Mouse (Mus musculus) layer of hippocampus, adult 9-11 months (tissue): ENCODE data around the gene Osbpl6.

Experiments
- DNase-seq: peaks from one replicate; pipeline ENCODE4 v3.0.0; 2022

Osbpl6 gene

DNA sequence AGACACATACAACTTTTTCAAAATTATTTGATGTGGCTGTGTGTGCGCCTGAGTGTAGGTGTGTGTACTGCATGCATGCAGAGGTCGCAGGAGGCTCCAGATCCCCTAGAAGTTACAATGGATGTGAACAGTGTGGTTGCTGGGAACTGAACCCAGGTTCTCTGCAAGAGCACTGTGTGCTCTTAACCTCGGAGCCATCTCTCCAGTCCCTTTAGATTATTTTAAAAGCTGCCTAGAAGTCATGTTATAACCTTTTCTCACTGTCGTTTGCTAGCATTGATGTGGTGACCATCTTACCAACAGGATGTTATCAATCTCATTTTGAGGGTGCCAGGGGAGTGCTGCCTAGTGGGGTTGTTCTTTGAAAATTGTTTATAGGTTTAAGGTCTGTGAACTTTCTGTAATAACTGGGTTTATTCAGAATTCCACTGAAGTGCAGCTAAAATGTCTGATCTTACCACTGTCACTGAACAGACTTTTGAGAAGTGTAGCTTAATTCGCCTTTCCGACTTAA lies 15.2 kb downstream of the Osbpl6 start:
- DNase-seq = no peak

DNA sequence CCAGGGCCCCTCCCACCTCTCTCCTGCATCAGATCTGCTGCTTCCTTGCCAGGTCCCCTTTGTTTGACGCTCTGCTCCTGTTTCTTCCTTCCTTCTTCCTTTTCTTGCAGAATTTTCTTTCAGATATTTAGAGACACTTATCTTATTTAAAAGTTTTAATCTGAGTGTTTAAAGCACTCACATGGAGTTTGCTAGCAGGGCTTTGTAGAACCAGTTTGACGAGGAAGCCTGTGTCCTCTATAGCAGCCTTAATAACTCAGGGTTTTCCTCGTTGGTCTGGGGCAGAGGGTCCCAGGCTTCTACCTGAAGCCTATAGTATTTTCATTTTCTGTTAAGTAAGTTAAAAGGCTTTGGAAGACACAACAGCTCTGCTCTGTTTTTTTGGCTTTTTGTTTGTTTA lies 20.5 kb downstream of the Osbpl6 start:
- no peak for DNase-seq

DNA sequence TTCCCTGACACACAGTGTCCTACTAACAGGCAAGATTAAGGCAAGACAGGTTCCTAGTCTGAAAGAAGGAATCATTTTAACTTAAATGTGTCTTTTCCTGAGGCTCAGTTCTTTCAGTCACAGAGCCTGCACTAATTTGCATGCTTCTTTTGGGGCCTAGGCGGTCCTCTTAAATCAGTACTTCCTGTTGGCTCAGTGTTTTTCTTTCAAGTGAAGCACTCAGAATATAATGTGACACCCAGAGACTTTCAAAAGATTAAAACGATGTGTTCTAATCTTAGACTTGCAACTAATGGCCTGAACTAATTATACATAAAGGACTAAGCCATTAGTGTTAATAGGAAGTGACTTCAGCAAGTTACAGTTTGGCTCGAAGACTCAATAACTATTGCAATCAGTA lies 23.0 kb downstream of the Osbpl6 start:
- no peak for DNase-seq

DNA sequence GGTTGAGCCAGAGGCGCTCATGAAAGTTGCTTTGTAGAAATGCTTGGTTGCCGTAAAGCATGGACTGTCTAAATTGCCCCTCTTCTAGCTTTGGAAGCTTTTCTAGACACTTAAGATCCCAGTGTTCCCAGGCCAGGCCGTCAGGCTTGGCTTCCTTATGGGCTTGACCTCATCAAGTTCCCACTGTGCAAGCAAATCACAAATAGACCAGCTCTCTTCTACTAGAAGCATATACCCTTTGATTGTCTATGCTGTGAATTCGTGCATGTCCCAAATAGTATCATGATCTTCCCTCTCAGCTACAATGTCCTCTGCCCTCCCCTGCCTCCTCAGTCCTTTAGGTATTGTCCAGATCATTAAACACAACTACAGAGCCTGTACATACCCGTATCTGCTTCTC lies 23.5 kb downstream of the Osbpl6 start:
- no peak for DNase-seq

DNA sequence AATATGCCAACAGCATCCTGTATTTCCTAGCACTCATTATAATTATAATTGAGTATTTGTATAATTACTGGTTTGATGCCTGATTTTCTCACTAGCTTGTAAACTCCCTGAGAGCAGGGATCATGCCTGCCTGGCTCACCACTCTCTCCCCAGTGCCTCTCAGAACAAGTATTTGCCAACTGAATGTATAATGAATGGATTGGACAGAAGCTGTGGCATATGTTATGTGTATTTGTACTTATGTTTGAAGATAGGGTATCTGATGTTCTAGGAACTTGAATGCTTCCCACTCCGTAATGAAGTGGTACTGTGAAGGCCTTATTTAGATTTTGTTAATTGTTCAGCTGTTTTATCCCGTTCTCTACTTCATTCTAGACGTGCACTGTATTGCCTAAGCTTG lies 24.2 kb downstream of the Osbpl6 start:
- DNase-seq = peak; percentile 49

DNA sequence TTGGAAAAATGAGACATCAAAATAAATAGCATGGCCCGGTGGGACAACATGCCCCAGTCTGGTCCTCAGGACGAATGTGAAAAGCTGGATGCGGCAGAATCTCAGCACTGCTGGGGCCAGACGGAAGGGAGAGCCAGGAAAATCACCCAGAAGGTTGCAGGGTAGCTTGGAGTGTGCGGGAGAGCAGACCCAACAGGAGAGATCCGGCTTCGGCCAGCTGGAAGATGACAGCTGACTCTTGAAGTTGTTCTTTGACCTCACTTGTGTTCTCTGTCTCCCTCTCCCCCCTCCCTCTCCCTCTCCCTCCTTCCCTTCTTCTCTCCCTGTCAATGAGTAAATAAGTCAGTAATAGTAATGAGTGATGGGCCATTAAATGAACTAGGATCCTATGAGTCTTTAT lies 27.9 kb downstream of the Osbpl6 start:
- no peak for DNase-seq

DNA sequence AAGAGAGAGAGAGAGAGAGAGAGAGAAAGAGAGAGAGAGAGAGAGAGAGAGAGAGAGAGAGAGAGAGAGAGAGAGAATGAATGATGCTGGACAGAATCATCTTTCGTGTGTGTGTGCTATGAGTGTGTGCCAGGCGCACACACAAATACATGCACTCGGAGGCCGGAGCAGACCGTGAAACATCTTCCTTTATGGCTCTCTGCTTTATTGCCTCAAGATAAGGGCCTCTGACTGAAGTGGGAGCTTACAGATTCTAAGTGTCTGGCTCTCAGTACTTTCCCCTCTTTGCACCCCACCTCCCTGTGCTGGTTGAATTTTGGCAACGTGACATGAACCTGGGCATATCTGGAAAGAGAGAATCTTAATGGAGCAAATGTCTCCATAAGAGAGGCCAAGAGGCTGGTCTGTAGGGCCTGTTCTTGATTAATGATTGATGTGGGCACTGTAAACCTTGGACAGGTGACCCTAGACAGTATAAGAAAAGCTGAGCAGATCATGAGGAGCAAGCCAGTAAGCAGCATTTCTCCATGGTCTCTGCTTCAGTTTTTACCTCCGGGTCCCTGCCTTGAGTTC lies 29.4 kb downstream of the Osbpl6 start:
- no peak for DNase-seq

DNA sequence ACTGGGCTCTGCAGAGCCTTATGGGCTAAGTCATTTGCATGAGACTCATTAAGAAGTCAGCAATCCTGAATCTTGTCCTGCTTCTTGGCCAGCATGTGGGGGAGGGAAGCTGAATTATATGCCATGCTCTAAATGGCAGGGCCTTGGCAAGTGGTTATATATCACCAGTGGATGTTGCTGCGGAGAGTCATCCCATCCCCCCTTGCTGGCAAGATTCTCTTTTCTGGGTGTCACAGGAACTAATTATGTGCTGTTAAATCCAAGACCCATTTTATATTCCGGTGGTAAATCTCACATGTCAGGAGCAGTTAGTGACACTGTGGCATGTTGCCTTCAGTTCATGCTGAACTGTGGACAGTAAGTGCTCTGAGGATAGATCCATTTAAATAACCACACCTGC lies 31.1 kb downstream of the Osbpl6 start:
- no peak for DNase-seq

DNA sequence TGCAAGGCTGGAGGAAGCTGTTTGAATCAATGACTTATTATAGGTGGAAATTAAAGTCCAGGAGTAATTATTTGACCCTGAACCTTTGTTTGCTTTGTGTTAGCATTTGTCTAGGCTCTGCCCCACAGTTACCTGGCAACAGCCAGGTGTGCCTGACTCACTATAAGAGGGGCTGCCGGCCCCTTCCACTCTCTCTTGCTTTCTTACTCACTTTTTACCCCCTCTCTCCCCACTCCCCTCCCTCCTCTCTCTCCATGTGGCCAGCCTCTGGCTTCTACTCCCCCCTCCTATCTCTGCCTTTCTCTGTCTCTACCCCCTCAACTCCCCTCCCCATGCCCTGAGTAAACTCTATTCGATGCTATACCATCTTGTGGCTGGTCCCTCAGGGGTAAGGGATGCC lies 33.2 kb downstream of the Osbpl6 start:
- DNase-seq = no peak

DNA sequence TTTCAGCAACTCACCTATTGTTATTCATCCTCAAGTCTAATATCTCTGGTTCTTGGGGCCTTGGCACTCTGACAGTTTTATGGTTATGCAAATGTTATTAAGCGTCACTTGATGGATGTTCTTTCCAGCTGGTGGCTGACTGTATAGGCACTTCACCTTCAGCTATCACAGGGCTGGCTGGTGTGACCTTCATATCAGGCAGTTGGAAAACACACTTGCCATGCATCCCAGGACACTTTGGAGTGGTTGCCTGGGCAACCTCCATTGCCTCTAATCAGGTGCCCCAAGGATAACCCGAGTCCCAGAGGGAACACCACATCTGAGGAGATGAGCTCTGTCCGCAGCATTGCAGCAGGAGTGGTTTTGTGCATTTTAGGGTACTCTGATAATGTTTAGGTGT lies 35.8 kb downstream of the Osbpl6 start:
- no peak for DNase-seq

DNA sequence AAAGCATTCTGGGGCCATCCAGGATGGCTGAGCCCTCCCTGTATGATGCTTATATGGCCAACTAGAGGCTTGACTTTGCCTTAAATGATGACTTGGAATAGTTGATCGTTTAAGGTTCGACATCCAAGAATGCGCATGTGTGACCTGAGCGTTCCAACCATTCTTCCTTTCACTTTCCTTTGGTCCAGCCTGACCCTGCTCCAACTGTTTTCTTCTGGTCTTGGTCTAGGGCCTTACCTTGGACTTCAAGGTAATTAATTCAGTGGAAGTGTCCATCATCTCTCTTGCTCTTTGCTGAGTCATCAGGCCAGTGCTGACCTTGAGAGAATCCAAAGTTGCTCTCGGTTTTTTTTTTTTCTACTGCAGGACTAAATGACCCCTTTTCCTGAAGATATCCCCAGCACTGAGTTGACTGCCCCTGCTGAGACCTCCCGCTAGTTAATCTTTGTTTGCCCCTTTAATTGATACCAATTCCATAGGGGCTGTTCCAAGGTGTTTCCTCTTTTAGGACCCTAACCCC lies 43.6 kb downstream of the Osbpl6 start:
- DNase-seq = no peak

DNA sequence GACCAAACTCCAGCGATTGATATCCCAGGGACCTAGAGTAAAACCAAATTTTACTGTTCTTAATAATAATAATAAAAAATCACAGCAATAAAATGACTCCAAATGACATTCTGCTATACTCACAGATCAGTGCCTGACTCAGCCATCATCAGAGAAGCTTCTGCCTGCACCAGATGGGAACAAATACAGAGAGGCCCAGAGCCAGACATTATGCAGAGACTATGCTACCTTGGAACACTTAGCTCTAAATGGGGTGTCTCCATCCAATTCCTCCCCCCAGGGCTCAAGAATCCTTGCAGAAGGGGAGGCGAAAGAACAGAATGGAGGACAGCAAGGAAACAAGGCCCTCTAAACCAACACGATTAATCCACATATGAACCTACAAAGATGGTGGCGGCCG lies 60.4 kb downstream of the Osbpl6 start:
- peak; percentile 67 for DNase-seq

DNA sequence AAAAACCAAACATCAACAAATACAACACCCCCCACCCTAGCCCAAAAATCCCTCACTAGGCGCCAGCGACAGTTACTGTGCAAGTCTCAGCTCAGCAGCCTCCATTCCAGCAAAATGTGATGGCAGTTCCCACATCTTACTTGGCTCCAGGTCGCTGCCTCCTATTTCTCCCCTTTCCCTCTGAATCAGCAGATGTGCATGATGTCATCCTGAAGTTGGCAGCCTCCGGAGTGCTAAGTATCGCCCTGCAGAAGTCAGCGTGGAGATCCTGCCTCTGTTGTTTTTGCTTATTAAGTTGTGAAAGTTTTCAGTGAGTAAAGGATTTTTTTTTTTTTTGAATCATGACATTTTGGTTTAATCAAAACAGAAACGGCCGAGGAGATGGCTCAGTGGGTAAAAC lies 61.9 kb downstream of the Osbpl6 start:
- peak; percentile 36 for DNase-seq

DNA sequence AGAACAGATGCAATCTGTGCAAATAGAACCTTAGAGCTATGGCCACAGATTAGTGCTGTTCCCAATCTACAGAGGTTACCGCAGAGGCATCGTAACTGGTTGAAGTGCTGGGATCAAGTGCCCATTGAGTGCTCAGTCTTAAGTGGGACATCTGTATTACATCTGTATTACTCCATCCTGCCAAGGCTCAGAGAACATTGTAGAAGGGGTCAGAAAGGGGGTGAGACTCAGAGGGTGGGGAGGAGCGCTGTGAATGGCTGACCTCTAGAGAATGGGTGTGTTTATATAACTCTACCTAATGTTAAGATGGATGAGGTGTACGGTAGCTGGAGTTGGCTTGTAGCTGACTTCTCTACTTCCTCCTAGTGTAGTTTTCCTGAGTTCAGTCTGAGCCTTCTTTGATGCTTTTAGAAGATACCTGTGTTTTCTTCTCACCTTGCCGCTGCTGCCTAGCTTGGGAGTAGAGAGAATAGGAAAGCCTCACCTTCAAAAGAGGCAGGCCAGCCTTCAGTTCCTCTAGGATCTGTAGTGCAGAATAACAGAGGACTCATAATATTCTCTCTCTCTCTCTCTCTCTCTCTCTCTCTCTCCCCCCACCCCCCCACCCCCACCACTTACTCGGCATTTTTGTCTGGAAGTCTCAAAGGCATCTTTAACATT lies 62.9 kb downstream of the Osbpl6 start:
- no peak for DNase-seq

DNA sequence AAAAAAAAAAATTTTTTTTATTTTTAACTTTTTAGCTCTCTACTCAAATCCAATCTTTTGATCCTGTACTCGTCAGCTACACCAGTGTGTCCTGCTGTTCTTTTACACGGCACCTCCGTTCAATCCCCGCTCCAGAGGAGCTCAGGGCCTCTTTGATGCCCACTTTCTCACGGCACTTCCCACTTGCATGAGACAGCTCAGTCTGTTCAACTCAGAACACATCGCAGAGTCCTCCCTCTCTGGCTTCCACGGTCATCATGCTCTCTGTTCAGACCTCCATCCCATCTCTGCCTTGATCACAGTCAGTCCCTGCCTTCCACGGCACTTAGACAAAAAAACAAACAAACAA lies 63.4 kb downstream of the Osbpl6 start:
- no peak for DNase-seq

DNA sequence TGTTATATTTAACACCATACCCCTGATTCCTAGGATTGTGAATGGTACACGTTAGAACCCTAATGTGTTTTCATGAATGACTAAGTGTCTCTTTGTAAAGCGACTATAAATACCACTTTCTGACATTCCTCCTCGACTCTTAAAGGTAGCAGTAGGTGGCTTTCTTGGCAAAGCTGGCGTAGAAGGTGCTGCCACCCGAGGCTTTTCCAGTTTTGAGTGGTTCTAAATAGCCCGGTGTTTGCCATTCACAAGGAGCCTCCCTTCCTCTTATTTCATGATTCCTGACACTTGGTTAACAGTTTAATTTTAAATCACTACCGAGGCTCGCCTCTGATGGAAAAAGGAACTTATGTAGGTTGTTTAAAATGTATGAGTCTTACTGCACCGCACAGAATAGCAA lies 64.1 kb downstream of the Osbpl6 start:
- no peak for DNase-seq

DNA sequence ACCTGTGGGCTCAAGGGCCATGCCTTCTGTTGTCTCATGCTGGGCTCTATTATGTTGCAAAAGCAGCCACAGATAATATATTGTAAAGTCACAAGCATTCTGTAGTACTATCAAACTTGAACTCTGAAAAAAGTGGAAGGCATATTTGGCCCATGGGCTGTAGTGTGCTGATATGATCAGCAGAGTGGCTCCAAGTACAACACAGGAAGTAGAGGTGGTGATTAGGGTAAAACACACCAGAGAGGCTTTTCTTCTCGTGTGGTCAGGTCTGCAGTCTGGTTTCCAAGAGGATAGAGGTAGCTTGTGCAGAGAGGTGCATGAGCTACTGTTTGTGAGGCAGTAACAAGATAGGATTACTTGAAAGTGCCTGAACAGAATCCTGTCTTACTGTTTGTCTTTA lies 69.5 kb downstream of the Osbpl6 start:
- no peak for DNase-seq

DNA sequence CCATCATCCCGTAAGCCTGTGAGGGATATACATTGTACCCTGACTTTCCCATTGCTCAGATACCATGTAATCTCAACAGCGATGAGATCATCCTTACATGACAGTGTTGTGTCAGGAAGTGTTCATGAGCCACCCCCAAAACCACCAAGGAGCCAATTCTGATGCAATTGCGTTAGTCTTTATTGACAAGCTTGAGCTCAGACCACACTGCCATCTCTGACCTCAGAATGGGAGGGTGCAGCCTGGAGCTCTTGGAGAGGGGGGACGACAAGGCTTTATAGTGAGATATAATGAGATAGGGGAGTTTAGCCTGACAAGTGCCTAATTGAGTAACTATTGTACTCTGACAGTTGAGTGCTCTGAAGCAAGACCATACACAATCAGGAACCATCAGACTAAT lies 82.5 kb downstream of the Osbpl6 start:
- DNase-seq = no peak

DNA sequence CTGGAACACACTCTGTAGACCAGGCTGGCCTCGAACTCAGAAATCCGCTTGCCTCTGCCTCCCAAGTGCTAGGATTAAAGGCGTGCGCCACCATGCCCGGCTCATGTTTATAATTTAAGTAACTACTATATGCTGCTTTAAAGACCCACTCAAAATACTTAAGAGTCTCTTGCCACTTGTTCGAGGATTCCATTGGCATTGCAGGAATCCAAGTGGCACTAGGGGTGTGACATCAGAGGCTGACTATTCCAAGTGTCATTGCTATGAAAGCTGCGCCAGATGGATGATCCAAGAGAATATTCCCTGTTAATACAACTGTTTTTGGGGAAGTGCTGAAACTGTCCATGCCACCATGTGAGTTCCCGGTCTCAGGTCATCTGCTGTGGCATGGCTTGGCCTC lies 83.9 kb downstream of the Osbpl6 start:
- DNase-seq = no peak

DNA sequence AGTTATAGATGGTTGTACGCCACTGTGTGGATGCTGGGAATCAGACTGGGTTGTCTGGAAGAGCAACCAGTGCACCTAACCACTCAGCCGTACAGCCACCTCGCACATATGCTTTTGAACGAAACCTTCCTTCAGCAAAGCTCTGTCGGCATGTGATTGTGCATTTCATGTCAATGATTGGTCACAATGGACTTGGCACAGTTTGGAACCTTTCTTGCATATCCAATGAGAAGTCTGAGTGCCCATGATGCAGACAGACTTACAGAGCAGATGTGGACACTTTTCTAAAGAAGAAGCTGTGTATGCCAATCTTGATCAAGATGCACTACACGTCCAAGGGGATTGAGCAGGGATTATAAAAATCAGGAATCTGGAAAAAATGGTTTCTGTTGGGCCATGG lies 85.1 kb downstream of the Osbpl6 start:
- DNase-seq = no peak

DNA sequence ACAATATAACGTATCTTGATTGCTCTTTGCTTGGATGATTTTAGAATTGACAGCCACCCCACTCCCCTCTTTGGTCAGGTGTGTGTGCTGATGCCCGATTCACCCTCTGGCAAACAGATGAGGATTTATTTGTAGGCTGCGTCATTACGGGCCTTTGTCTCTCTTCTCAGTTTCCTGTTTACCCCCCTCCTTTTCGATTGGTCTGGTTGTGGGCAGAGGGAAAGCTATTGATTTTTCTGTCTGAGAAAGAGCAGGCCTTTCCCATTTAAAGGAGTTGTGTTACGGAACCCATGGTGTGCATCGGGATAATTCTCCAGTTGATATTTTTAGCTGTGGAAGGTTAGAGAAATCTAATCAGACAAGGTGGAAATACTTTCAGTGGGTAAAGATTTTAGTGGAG lies 85.9 kb downstream of the Osbpl6 start:
- no peak for DNase-seq

DNA sequence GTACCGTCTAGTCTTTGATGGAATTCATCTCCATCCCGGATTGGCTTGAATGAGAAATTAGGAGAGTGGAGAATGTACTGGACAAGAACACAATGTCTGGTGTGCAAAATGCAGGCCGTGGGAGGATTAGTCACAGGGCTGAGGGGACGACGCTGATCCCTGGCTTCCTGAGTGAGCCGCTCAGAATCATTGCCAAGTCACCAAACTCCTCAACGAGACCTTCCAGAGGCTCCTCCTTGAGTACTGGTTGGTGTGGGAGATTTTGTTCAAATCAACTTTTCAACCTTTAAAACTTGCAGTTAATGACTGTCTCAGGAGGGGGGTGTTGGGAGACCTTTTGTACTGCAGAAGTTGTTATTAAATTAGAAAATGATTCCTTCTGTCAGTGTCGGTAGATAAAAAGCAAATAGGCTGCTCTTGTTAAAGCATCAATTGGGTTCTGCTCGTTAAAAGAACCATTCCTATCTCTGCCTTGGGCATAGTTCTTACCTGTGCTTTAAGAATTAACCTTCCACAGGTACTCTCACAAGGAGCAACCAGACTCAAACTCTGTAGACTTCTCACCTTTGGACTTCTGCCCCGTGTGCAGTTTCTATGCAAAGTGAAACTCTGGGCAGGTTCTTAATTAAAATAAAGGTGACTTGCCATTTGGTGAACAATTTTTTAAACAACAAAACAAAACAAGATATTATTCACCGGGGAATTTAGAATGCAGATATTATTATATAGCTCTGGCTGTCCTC lies 89.9 kb downstream of the Osbpl6 start:
- no peak for DNase-seq

DNA sequence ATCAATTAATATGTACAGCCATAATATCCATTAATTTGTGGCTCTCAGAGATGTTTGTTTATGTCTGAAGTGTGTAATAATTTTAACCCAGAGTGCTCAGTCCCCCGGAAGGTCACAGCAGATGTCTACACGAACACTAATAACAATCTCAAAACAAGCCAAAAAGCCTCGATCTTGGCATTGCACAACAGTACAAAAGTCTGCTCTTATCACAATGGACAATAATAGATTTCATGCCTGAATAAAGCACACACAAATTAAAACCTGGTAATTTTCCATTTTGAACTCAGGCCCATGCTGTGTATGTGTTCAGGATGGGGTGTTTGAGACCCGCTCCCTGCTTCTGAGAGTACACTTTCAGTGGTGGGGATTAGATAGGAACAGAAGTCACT lies 90.4 kb downstream of the Osbpl6 start:
- no peak for DNase-seq

DNA sequence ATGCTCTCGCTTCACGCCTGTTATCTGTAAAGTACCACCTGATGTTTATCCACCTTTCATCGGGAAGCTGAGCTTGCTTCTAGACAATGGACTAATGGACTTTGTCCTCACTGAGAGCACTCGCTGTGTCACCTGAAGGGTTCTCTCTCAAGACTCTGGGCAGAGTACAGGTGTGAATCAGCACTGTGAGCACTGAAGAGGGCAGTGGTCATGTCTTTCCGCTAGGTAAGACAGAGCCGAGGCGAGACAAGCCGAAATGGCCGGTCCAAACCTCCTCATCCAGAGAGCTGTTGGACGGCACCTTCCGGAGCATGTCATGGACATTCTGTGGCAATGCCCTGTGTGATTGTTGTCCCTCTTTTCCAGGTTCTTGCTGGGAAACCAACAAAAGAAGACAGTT lies 92.6 kb downstream of the Osbpl6 start:
- DNase-seq = no peak
